Mouse (Mus musculus): ENCODE data around the gene Dnase2b.

Gene Dnase2b

GRCm38 (mm10) chr3:146616533-146617283, 1.3 kb upstream of the Dnase2b start:
- no peak for DNase-seq (ENCODE audit: extremely low spot score, low read depth, low spot score)

GRCm38 (mm10) chr3:146611821-146612220, 3.6 kb downstream of the Dnase2b start:
- DNase-seq (ENCODE audit: extremely low spot score, low read depth, low spot score) = no peak

GRCm38 (mm10) chr3:146611261-146611660, 4.1 kb downstream of the Dnase2b start:
- DNase-seq (ENCODE audit: extremely low spot score, low read depth, low spot score) = no peak

DNA sequence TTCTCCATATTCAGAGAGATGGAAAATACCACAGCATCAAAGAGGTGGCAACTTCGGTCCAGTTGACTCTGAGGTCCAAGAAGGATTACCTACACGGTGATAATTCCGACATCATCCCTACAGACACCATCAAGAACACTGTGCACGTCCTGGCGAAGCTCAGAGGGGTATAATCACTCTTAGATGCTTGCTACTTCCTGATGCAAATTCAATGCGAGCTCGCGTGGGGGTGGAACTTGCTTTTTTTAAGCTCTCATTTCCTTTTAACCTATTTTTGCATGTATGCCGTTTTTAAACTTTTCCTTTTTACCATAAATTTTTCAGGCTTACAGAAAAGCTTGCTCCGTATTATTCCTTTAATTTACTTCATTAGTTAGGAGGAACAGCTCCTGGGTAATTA, 5.1 kb downstream of the Dnase2b start:
- DNase-seq (ENCODE audit: extremely low spot score, low read depth, low spot score) = no peak

- DNase-seq (ENCODE audit: extremely low spot score, low read depth, low spot score) = no peak
Measured at GRCm38 (mm10) chr3:146607368-146607767, 8.0 kb downstream of the Dnase2b start.

GRCm38 (mm10) chr3:146604647-146605046, 10.7 kb downstream of the Dnase2b start:
- DNase-seq (ENCODE audit: extremely low spot score, low read depth, low spot score) = no peak

GRCm38 (mm10) chr3:146602531-146602930, 12.9 kb downstream of the Dnase2b start:
- DNase-seq (ENCODE audit: extremely low spot score, low read depth, low spot score) = no peak

- DNase-seq (ENCODE audit: extremely low spot score, low read depth, low spot score) = no peak
Measured at GRCm38 (mm10) chr3:146601205-146601604, 14.2 kb downstream of the Dnase2b start.

- DNase-seq (ENCODE audit: extremely low spot score, low read depth, low spot score) = no peak
Measured at GRCm38 (mm10) chr3:146599198-146599900, 16.0 kb downstream of the Dnase2b start.

- DNase-seq (ENCODE audit: extremely low spot score, low read depth, low spot score) = no peak
Measured at GRCm38 (mm10) chr3:146598411-146598810, 17.0 kb downstream of the Dnase2b start.

DNA sequence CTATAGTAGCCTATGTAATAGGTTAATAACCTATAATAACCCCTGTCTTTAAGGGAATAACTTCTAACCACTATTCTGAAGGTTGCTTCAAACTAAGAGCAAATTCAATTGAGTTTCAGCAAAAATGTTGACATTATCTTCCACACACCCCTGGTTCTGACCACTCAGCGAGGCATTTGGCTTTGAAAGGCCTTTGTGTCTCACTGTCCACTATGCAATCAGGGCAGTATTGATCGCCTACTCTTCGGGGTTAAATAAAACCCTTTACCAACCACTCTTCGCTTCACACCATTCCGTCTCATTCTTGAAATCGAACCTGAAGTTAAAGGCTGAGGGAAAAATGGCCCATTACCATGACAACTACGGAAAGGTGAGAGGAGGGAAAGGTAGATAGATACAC, 18.5 kb downstream of the Dnase2b start:
- DNase-seq (ENCODE audit: extremely low spot score, low read depth, low spot score) = no peak

DNA sequence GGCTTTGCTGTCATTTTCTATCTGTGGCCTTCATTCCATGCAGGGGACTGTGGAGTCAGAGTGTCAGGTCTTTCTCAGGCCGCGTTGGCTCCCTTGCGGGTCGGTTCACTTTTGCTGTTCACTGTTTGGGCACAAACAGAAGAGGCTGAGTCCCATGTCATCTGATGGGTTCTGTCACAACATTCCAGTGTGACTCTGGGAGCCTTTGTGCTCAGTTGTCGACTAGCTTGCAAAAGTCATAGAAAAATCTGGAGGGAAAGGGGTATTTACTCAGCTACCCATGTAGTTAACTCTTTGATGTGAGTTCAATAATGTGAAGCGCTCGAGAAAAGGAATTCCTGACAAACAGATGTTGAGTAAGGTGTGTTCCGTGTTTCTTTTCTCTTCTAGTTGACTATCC, 19.0 kb downstream of the Dnase2b start:
- DNase-seq (ENCODE audit: extremely low spot score, low read depth, low spot score) = no peak

GRCm38 (mm10) chr3:146595440-146595839, 20.0 kb downstream of the Dnase2b start:
- no peak for DNase-seq (ENCODE audit: extremely low spot score, low read depth, low spot score)

GRCm38 (mm10) chr3:146591601-146592000, 23.8 kb downstream of the Dnase2b start:
- no peak for DNase-seq (ENCODE audit: extremely low spot score, low read depth, low spot score)

GRCm38 (mm10) chr3:146591159-146591558, 24.2 kb downstream of the Dnase2b start:
- DNase-seq (ENCODE audit: extremely low spot score, low read depth, low spot score) = no peak

GRCm38 (mm10) chr3:146589523-146589922, 25.9 kb downstream of the Dnase2b start:
- DNase-seq (ENCODE audit: extremely low spot score, low read depth, low spot score) = no peak

DNA sequence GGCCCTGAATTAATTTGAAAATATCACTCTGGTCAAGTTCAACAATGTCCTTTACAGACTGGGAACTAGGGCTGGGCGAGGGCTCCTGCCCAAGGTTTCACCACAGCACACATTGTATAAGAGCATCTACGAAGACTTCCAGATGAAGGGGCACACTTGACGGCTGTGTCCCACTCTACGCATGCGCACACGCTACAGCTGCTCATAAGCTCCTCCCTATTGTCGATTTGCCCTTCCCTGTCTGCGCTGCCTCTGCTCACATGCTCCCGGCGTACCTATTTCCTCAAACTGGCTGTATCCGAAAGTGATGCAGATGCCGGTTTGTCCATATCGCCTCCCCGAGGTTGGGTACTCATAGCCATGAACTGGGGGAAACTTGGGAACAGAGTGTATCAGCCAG, 28.8 kb downstream of the Dnase2b start:
- DNase-seq (ENCODE audit: extremely low spot score, low read depth, low spot score) = no peak

DNA sequence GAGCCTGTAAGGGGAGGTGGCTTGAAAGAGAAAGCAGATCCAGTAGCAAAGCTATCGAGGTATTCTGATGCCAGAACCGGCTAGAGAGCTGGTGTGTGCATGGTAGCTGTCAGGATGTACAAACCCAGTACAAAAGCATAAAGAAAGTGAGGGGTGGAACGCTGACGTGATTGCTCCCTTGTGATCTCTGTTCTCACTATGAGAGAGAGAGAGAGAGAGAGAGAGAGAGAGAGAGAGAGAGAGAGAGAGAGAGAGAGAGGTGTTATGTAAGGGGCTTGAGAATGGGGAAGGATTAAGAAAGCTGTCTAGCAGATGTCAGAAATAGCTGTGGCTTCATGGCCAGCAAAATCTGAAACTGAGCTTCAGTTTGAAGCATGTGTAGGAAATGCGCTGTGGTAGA, 31.5 kb downstream of the Dnase2b start:
- no peak for DNase-seq (ENCODE audit: extremely low spot score, low read depth, low spot score)

GRCm38 (mm10) chr3:146583478-146583877, 31.9 kb downstream of the Dnase2b start:
- no peak for DNase-seq (ENCODE audit: extremely low spot score, low read depth, low spot score)

- no peak for DNase-seq (ENCODE audit: extremely low spot score, low read depth, low spot score)
Measured at GRCm38 (mm10) chr3:146580039-146580729, 35.2 kb downstream of the Dnase2b start.

DNA sequence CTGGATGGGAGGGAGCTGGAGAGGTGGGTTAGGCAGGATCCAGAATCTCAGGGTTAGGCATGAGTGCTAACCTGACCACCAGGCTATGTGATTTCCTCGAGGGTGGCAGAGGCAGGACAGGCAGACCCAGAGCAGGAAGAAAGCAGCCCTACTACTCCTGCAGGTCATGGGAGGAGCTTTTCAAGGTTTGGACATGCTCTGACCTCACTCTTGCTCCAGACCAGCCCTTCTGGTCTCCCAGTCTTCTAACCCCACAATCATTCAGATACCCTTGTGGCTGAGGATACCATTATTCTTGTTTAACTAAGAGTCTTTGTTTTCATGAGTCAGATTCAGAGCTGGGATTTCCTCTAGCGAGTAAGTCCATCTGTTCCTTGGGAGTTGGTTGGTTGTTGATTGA, 37.8 kb downstream of the Dnase2b start:
- DNase-seq (ENCODE audit: extremely low spot score, low read depth, low spot score) = no peak

- no peak for DNase-seq (ENCODE audit: extremely low spot score, low read depth, low spot score)
Measured at GRCm38 (mm10) chr3:146571341-146571740, 44.1 kb downstream of the Dnase2b start.

Data from hindlimb bud, embryonic 11.5 days (tissue).